Mouse (Mus musculus) stomach, postnatal 0 days (tissue): ENCODE measurements around the gene Chaf1b.

ENCODE experiments used
- CTCF ChIP-seq: IDR thresholded peaks from 2 replicates; pipeline ENCODE4 v1.5.1; 2016; ENCODE audit warnings: antibody characterized with exemption, low read depth, mild to moderate bottlenecking, moderate library complexity
- EP300 ChIP-seq: optimal IDR thresholded peaks from 2 replicates; pipeline ENCODE3; 2016; ENCODE audit warnings: antibody characterized with exemption

GRCm38 (mm10) chr16:93925684-93926247 is 42.1 kb downstream of the Chaf1b start:
- TF ChIP-seq CTCF (no peak), EP300 (no peak)
